Mouse (Mus musculus) liver, postnatal 0 days (tissue): ENCODE results near the gene Tax1bp1.

Source experiments
- CTCF ChIP-seq: sonication (generic); IDR thresholded peaks from 2 replicates; pipeline ENCODE4 v1.5.1; 2016; ENCODE audit warnings: antibody characterized with exemption, low read depth
- EP300 ChIP-seq: IDR thresholded peaks from 2 replicates; pipeline ENCODE4 v1.6.1; 2016; ENCODE audit warnings: antibody characterized with exemption, low read depth, mild to moderate bottlenecking

GRCm38 (mm10) chr6:52765206-52765605 is 51.7 kb downstream of the Tax1bp1 start:
- TF ChIP-seq CTCF (no peak), EP300 (no peak)
